Mouse (Mus musculus): ENCODE results near the gene Fam172a. TPM values are rescaled to one million over a fixed set of nuclear protein-coding genes. Genes with fewer than 3 reads are reported as not detected.
A peak's percentile ranks its signal among the peaks of the same experiment; 100 is the strongest.

Gene Fam172a
- polyA plus RNA-seq, 1 experiment from 2014 or later, result 28.7 TPM

- peaks cover 5% of the 10 kb centered on the region; the same call in 1 of the 2 replicates for H3K27me3 ChIP-seq (ENCODE audit: insufficient read depth, low read length)
- no peak for TF ChIP-seq CTCF (IDR thresholded peaks at IDR 0.05; ENCODE audit: low read depth)
- 14% methylated on average over 13 of the region's 13 CpGs for WGBS
- no peaks in the 10 kb centered on the region for H3K36me3 ChIP-seq (ENCODE audit: insufficient read depth, low read length)
- peak; percentile 15; the same call in 1 of the 2 replicates for ATAC-seq (replicated peaks; ENCODE audit: low FRiP score, low read depth)
- peak overlapping the region; percentile 38 for H3K4me3 ChIP-seq (replicated peaks; ENCODE audit: low read depth, low read length)
- H3K9ac ChIP-seq (ENCODE audit: low read depth, low read length), result peak overlapping the region; percentile 14; the same call in 1 of the 2 replicates
- H3K4me1 ChIP-seq (replicated peaks; ENCODE audit: insufficient read depth, low read length), result peaks cover 8% of the 10 kb centered on the region; the same call in 1 of the 2 replicates
- H3K9me3 ChIP-seq (replicated peaks; ENCODE audit: low read length), result no peaks in the 10 kb centered on the region
- peak; percentile 27 for DNase-seq (ENCODE audit: low spot score)
- no peak overlapping the region for H3K27ac ChIP-seq
- peak overlapping the region; percentile 63 for H3K4me2 ChIP-seq (ENCODE audit: low read length)
Measured at GRCm38 (mm10) chr13:78210748-78211089, 508.9 kb downstream of the Fam172a start.

- ATAC-seq (replicated peaks; ENCODE audit: low FRiP score, low read depth) (no peak), DNase-seq (ENCODE audit: low spot score) (no peak)
- H3K9me3 ChIP-seq (replicated peaks; ENCODE audit: low read length), result no peaks in the 10 kb centered on the region
- no peak overlapping the region for H3K9ac ChIP-seq (ENCODE audit: low read depth, low read length)
- H3K27me3 ChIP-seq (ENCODE audit: insufficient read depth, low read length), result peaks cover 5% of the 10 kb centered on the region; the same call in 1 of the 2 replicates
- H3K4me3 ChIP-seq (replicated peaks; ENCODE audit: low read depth, low read length), result peak overlapping the region; percentile 38; the same call in 1 of the 2 replicates
- peaks cover 8% of the 10 kb centered on the region; the same call in 1 of the 2 replicates for H3K4me1 ChIP-seq (replicated peaks; ENCODE audit: insufficient read depth, low read length)
- no peak for TF ChIP-seq CTCF (IDR thresholded peaks at IDR 0.05; ENCODE audit: low read depth)
- H3K4me2 ChIP-seq (ENCODE audit: low read length), result no peak overlapping the region
- H3K36me3 ChIP-seq (ENCODE audit: insufficient read depth, low read length), result no peaks in the 10 kb centered on the region
- H3K27ac ChIP-seq, result no peak overlapping the region
- WGBS, result 46% methylated on average over 14 of the region's 14 CpGs
Measured at GRCm38 (mm10) chr13:78211231-78212010, 509.6 kb downstream of the Fam172a start.

- Histone ChIP-seq H3K27ac (no peak overlapping the region), H3K4me2 (ENCODE audit: low read length) (no peak overlapping the region), H3K9me3 (replicated peaks; ENCODE audit: low read length) (no peaks in the 10 kb centered on the region), H3K27me3 (ENCODE audit: insufficient read depth, low read length) (peaks cover 5% of the 10 kb centered on the region; the same call in 1 of the 2 replicates), H3K9ac (ENCODE audit: low read depth, low read length) (no peak overlapping the region), H3K4me1 (replicated peaks; ENCODE audit: insufficient read depth, low read length) (peaks cover 8% of the 10 kb centered on the region; the same call in 1 of the 2 replicates), H3K4me3 (replicated peaks; ENCODE audit: low read depth, low read length) (no peak overlapping the region), H3K36me3 (ENCODE audit: insufficient read depth, low read length) (no peaks in the 10 kb centered on the region)
- DNase-seq (ENCODE audit: low spot score) (no peak), ATAC-seq (replicated peaks; ENCODE audit: low FRiP score, low read depth) (no peak)
- no peak for TF ChIP-seq CTCF (IDR thresholded peaks at IDR 0.05; ENCODE audit: low read depth)
- WGBS, result 58% methylated on average over 15 of the region's 15 CpGs
Measured at GRCm38 (mm10) chr13:78212111-78212510, 510.3 kb downstream of the Fam172a start.

GRCm38 (mm10) chr13:78213155-78213554 is 511.3 kb downstream of the Fam172a start:
- no peak for TF ChIP-seq CTCF (IDR thresholded peaks at IDR 0.05; ENCODE audit: low read depth)
- Histone ChIP-seq H3K27me3 (ENCODE audit: insufficient read depth, low read length) (peaks cover 5% of the 10 kb centered on the region; the same call in 1 of the 2 replicates), H3K36me3 (ENCODE audit: insufficient read depth, low read length) (no peaks in the 10 kb centered on the region), H3K9me3 (replicated peaks; ENCODE audit: low read length) (no peaks in the 10 kb centered on the region), H3K27ac (no peak overlapping the region), H3K9ac (ENCODE audit: low read depth, low read length) (no peak overlapping the region), H3K4me1 (replicated peaks; ENCODE audit: insufficient read depth, low read length) (peaks cover 8% of the 10 kb centered on the region; the same call in 1 of the 2 replicates), H3K4me3 (replicated peaks; ENCODE audit: low read depth, low read length) (no peak overlapping the region), H3K4me2 (ENCODE audit: low read length) (no peak overlapping the region)
- no peak for ATAC-seq (replicated peaks; ENCODE audit: low FRiP score, low read depth)
- no peak for DNase-seq (ENCODE audit: low spot score)
- 58% methylated on average over 2 of the region's 2 CpGs for WGBS

- H3K9ac ChIP-seq (ENCODE audit: low read depth, low read length), result no peak overlapping the region
- DNase-seq (ENCODE audit: low spot score) (no peak), ATAC-seq (replicated peaks; ENCODE audit: low FRiP score, low read depth) (no peak)
- H3K4me3 ChIP-seq (replicated peaks; ENCODE audit: low read depth, low read length), result no peak overlapping the region
- no peaks in the 10 kb centered on the region for H3K36me3 ChIP-seq (ENCODE audit: insufficient read depth, low read length)
- peaks cover 5% of the 10 kb centered on the region; the same call in 1 of the 2 replicates for H3K4me1 ChIP-seq (replicated peaks; ENCODE audit: insufficient read depth, low read length)
- no peak overlapping the region for H3K27ac ChIP-seq
- 51% methylated on average over 2 of the region's 2 CpGs for WGBS
- no peak overlapping the region for H3K4me2 ChIP-seq (ENCODE audit: low read length)
- H3K9me3 ChIP-seq (replicated peaks; ENCODE audit: low read length), result no peaks in the 10 kb centered on the region
- no peak for TF ChIP-seq CTCF (IDR thresholded peaks at IDR 0.05; ENCODE audit: low read depth)
- peaks cover 5% of the 10 kb centered on the region; the same call in 1 of the 2 replicates for H3K27me3 ChIP-seq (ENCODE audit: insufficient read depth, low read length)
Measured at GRCm38 (mm10) chr13:78215223-78215622, 513.4 kb downstream of the Fam172a start.
